Mouse (Mus musculus) thymus, postnatal 36 days (tissue): ENCODE measurements around the gene Slc43a3.

Source experiments
- DNase-seq, 2 experiments: peaks; one replicate each; pipeline ENCODE4 v3.0.0; 2022; ENCODE audit warnings: mixed read lengths in 2 of 2

Slc43a3 gene

DNA sequence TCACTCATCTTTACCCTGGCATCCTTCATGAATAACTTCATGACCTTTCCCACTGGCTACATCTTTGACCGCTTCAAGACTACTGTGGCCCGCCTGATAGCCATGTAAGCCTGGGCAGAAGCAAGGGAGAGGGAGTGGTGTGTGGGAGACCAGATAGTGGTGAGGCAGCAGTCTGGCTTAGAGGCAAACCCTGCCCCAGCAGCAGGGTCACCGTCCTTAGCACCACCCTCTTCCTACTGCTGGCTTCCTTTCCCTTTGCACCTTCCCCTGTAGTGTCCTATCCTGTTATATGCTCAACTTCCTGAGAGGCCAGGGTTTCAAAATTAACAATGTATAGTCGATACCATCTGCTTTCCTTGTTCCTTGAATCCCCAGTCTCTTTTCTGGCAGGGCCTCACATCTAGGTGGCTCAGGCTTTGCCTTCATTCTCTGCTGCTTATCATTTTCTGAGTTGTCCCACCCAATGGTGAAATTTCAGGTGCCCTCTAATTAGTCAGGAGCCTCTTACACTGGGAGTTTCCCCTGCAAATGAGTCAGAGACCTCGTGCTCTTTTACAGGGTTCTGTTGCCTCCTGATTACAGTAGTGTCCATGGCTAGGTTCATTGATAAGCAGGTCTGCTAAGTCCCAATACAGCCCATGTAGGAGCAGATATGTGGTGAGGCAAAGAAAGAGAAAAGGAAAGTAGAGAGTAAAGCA lies 2.0 kb downstream of the Slc43a3 start:
- DNase-seq, result peak; percentile 8 to 11

DNA sequence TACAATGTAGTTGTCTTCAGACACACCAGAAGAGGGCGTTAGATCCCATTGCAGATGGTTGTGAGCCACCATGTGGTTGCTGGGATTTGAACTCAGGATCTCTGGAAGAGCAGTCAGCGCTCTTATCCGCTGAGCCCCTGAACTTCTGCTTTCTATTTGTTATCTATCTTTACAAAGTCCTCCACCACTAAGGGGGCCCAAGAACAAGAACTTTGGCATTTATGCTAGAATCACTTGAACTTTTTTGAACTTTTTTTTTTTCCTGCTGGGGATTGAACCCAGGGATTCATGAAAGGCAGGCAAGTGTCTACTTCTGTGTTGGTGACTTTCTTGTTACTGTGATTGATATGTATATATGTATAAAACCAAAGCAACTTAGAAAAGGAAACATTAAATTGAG lies 2.9 kb downstream of the Slc43a3 start:
- DNase-seq, result no peak

DNA sequence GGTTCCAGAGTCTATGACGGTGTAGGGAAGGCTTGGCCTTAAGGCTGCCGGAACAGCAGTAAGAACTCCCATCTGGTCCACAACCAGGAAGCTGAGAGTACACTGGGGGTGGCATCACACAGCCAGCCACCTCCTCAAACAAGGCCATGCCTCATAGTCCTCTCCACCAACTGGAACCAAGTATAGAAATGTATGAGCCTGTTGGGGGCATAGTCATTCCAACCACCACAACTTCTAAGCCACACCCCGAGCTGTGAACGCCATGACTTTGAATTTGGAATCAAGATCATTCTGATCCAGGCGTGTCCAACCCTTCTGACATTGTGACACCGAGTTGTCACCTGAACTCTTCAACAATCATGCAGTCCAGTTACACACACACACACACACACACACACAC lies 3.3 kb downstream of the Slc43a3 start:
- no peak for DNase-seq

DNA sequence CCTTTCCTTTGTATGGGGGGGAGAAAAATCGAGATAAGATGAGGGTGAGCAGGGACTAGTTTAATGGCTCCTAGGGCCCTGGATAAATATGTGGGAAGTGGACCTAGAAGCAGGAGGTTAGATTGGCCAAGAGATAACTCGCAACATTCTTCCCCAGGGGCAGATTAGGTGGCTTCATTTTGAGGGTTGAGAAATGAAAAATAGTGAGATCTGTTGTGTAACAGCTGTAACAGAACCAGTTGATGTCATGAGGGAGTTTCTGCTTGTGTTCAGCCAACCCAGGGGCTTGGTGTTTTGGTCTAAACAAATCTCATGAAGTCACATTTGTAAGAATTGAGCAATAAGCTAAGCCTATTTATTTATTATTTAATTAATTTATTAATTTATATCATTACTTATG lies 5.0 kb downstream of the Slc43a3 start:
- DNase-seq, result no peak

DNA sequence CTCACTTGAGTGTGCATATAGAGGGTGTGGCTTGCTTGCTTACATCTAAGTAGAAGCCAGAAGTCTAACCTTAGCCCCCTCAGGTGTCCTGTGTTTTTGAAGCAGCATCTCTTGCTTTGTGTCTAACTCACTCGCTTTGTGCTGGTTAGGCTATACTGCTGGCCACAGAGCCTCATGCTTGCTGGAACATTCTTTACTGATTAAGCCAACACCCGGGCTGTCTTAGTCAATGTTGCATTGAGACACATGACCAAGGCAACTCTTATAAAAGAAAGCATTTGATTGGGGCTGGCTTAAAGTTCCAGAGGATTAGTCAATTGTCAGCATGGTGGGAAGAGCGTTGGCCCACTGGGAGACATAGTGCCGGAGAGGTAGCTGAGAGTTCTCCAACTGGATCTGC lies 5.4 kb downstream of the Slc43a3 start:
- DNase-seq, result no peak

DNA sequence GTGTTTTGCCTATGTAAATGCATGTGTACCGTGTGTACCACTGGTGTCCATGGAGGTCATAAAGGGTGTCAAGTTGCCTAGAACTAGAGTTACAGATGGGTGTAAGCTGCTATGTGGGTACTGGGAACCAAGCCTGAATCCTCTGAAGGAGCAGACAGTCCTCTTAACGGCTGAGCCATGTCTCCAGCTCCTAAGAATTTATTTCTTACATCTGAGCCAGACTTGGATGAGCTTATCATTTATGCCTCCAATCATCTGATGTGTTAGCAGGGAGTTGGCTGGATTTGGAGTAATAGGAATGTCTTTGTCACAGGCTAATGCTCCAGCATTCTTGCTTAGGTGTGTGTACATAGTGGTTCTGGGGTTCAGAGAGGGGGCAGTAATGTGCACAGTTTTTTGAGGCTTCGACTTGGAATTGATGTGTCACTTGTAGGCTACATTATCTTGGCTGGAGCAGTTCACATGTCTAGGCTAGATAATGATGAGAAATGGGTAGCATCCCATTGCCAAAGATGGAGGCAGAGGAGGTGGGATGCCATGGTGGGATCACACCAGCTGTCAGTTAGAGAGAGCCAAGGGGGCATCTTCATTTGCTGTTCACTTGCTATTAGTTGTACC lies 10.9 kb downstream of the Slc43a3 start:
- DNase-seq, result no peak

DNA sequence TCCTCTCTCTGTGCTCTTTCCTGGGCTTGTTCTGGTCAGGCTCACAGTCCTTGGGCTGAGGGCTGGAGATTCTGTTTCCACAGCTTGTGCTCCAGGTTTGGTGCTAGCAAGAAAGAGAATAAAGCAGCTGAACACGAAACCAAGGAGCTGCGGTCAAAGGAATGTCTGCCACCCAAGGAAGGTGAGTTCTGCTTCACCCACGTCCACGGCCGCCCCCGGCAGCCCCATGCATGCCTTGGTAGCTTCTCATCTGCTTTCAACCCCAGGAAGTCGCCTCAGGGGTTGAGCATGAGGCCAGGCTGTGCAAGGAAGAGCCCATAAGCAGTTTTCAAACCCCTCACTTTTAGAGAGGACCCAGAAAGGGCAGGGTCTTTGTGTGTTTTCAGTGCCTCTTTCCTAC lies 11.9 kb downstream of the Slc43a3 start:
- no peak for DNase-seq

DNA sequence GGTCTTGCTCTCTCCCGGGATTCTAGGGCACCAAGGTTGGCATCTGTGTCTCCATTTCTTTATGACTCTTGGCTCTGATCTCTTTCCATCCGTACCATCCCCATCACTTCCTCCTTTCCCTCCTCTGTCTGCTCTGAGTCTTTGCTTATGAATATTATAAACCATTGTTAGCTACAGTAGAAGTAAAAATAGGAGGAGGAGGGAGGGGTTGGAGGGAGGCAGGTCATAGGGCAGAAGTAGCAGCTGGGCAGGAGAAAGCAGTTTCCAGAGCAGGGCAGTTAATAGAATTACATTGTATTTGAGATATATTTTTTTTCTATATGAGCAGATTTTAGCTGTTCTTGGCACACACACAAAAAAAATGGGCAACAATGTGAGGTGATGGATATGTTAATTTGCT lies 12.3 kb downstream of the Slc43a3 start:
- DNase-seq, result no peak

DNA sequence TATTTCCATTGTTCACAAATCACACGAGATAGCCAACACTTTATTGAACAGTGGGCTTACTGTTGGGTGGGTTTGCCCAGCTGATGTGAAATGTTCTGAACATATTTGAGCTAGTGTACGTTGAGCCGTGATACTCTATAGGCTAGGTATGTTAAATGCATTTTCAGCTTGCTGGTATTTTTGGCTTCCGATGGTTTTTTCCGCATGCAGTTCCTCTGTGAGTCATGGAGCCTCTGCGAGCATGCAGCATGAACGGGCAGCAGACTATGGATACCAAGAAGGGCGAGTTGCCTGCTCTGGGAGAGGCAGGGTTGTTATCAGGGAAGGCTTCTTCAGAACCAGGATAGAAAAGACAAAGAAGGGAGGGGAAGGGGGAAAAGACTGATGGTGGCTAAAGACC lies 14.6 kb downstream of the Slc43a3 start:
- DNase-seq, result no peak

DNA sequence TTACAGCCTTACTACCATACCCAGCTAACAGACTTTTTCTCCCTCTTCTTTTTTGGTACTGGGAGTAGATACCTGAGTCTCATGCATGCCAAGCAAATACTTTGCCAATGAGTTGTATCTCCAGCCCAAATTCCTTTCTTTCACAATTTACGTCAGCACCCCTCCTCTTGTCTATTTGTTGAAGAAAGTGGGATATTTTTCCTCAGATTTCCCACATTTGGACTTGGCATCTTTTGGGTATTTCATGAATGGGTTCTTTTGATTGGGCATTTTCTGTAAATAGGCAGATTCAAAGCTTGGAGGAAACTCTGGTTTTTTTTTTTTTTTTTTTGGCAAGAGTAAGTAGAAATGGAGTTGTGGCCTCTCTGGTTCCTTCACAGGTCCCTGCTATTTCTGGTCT lies 15.9 kb downstream of the Slc43a3 start:
- DNase-seq, result no peak

DNA sequence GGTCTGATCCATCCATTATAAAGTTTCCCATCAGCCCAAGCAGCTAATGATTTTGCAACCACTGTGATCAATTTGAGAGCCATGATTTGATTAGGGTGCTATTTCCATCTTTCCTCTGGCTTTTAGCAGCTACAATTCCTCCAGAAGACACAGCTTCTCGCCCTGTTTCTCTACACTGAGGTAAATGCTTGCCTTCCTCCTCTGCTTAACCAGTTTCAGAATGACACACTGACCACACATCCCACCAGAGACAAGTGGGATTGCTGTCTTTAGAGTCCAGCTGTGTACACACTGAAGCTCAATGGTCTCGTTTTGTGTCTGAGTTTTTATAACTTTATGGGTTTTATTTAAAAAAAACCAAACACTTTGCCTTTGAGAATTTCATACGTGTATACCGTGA lies 16.3 kb downstream of the Slc43a3 start:
- DNase-seq, result no peak

DNA sequence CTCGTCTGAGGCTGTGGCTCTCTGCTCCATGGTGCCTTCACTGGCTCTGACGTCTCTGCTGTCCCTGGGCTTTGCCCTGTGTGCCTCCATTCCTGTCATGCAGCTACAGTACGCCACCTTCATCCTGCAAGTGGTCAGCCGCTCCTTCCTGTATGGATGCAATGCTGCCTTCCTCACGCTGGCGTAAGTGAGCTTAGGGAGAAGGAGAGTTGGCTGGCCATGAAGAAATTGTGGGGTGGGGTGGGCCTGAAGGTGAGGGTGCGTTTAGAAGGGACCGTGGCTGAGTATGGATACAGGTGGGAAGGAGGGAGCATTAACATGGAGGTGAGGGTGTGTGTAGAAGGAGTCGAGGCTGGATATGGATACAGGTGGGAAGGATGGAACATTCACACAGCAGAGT lies 19.1 kb downstream of the Slc43a3 start:
- DNase-seq, result no peak

DNA sequence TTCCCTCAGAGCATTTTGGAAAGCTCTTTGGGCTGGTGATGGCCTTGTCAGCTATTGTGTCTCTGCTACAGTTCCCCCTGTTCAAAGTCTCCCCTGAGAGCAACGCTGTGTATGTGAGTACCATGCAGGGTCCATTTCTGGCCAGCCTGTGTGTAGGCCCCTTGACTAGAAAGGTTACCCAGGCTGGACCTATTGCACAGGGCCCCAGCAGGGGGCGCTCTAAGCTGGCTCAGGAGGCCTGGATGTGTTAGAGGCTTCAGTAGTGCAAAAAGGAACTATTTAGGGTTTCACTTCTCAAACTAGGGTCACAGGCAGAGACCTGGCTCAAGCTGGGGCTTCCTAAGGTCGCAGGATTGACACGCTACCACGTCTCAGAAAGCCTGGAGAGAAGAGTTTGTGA lies 19.9 kb downstream of the Slc43a3 start:
- peak; percentile 45 to 51 for DNase-seq

DNA sequence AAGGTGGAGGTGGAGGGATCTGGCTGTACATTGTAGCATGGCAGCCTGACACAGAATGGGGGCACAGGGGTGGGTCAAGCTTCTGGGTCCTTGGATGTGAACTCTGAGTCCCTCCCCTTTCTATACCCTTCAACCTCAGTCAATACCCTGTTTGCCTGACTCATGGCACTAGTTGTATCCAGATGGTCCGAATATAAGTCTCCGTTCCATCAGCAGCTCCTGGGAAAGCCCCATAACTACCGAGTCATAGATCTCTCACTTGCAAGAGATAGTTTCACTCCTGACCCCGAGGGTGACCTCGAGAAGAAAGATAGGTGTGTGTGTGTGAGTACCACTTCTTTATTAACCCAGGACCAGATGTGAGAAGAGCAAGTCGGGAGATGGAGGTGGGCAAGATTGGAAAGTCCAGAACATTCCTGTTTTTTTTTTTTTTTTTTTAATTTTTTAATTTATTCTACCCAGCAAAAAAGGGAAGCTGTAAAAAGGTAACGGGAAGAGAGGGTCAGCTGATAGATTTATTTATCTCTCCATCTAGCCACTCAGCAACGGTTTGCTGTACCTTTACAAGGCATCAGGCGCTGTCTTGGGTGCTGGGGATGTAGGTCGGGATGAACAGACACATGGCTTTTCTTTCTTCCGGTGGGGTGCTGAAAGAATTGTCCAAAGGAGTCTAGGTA lies 22.3 kb downstream of the Slc43a3 start:
- DNase-seq, result no peak

DNA sequence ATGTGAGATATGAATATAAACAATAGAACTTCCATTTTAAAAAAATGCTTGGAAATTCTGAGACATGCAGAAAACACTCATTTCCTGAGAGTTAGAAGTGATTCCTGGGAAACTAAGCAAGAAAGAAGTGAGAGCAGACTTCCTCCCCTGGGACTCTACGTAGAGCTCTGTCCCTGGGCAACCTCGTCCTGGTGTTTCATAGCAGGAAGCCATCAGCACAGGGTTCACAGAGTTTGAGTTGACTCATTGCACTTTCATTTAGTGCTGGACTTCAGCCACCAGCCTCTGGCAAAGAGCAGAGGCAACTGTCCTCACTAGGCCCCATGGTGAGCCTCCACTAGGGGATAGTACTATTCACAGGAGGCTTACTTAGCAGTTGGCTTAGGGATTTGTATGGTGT lies 24.9 kb downstream of the Slc43a3 start:
- no peak for DNase-seq

DNA sequence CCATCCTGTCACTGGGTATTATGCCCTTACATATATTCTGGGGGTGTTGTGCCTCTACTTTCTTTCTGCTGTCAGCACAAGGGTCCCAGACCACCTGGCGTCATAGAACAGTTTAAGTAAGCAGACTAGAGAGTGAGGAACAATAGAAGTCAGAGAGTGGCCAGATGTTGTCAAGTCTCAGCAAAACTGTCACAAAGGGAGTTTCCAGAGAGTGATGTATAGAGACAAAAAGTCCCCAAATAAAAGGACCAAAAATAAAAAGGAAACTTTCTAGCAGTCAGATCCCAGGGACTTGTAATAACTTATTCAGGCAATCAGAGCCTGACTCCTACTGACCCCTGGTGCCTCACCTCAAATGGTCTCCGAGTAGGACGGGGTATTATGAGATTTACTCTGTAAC lies 25.5 kb downstream of the Slc43a3 start:
- DNase-seq, result no peak

DNA sequence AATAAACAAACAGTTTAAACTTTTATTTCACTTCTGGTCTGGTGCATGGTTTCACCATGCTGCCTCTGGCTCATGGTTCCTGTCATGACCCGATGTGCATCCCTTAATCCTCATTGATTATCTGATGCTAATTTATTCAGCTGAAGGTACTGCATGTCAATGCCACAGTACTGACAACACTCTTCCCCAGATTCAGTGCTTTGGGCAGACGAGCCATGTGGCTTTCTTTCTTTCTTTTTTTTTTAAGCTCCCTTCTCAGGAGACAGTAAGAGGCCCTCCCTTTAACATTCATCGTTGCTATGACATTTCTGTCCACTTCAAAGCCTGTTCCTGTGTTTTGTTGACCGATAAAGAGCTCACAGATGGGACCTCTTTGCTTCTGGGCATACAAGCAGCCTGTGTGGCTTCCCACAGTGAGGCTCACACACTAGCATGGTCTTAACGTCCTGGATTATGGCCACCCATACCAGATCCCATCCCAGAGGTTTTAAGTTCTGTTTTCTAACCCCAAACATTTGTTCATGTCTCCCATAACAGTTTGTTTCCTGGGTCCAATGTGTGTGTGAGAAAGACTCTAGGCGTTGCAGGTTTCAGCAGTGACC lies 26.6 kb downstream of the Slc43a3 start:
- DNase-seq, result no peak

DNA sequence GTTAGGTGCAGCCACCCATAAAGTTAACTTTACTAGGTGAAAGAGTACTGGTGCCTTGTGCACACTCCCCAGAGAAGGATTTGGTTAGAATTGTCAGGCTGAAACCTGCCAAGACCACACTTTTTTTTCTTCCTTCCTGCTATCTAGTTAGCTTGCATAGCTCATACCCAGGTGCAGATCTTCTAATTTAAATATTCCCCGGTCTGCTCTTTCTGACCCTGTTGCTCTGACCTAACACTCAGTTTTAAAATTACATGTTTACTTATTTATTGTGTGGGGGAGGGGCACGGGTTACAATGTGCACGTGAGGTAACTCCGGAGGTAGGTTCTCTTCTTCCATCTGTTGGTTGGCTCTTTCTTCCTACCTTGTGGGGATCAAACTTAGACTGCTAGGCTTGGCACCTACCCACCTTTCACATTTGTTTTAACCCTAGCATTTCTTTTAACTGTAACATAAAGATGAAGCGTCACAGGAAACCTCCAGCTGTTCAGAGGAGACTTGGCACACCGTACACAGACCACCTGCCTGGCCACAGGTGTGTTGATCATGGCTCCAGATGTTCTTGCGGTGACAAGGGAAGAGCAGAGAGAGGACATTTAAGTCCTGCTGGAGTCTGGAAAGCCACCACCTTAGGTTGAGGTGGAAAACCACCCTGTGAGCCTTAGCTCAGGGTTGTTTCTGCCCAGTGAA lies 27.9 kb downstream of the Slc43a3 start:
- DNase-seq, result peak in 1 of 2 experiments; percentile 24

DNA sequence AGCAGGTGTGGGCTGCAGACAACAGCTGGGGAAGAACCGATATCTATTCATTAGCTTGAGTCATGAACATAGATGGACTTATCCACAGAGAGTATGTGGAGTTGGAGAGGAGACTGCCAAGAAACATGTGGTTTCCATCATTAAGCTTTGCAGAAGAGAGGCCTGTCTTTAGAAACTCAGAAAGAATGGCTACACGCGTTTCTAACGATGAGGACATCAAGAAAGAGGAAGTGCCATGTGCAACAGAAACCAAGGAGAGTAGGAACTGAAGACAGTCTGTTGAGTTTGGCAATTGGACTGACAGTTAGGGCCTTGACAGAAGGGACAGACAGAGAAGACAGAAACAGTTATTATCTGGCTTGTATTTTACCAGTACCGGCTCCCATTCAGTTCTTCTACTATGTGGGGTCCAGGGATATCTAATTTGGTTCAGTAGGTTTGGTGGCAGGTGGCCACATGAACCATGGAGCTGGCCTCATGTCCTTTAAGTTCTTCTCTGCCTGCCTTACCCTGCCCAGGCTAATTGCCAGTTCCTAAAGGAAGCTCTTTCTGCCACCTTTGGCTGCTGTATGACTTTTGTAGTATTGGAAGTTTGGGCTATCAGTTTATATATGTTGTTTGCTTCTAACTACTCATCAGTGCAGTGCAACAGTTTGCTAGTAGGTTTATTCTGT lies 31.1 kb downstream of the Slc43a3 start:
- no peak for DNase-seq

DNA sequence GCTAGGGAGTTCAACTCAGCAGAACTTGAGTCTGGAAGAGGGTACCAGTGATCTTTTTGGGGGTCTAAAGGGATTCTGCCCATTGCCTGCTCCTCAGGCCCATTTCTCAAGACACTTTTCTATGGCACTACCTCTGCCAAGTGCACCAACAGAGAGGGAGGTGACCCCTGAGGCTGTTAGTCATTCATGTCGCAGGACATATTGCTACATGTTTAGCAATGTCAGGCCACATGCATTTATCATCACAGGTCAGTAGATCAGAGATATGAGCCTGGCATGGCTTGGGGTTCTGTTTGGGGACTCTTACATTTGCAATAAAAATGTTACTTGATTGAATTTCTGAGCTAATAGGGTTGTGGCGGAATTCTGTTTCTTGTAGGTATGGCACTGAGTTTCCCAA lies 39.2 kb downstream of the Slc43a3 start:
- no peak for DNase-seq

DNA sequence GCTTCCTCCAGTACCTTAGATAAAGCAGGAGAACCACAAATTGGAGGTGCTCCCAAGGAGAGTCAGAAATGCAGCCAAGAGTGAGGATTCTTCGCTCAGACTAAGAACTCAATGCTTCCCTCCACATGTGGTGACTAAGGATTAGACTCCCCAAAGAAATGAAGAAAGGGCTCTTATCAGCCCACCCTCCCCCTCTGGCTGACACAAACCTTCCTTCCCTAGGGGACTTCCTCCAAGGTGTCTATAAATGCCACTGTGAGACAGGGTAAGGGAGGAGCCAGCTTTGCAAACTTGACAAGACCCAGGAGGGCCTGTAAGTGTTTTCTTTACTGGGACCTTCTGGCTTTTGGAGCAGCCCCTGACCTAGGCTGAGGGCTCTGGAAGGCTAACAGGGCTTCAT lies 43.8 kb downstream of the Slc43a3 start, which contains the start of gene Prg2:
Gene Prg2 (plus strand): TSS at position 274 of the 400 bp plus-strand sequence.
- DNase-seq, result no peak

DNA sequence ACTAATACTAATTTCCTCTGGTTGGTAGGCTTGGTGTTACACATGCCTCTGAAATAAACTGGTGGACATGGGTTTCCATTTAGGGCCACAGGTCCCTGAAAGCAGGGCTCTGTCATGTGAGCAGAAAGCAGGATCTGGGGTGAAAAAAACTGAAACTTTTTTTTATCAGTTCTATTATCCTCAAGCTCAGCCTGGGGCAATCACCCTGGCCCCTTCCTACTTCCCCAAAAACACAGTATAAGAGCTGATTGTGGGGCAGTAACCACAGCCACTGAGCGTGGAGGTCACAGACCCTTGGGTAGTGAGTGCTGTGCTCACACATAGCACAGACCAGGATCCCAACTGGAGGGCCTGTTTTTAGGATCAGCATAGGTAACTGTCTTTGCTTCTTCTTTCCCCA lies 51.6 kb downstream of the Slc43a3 start, which contains the start of gene Prg3:
Gene Prg3 (plus strand): TSS at position 286 of the 400 bp plus-strand sequence.
- no peak for DNase-seq

DNA sequence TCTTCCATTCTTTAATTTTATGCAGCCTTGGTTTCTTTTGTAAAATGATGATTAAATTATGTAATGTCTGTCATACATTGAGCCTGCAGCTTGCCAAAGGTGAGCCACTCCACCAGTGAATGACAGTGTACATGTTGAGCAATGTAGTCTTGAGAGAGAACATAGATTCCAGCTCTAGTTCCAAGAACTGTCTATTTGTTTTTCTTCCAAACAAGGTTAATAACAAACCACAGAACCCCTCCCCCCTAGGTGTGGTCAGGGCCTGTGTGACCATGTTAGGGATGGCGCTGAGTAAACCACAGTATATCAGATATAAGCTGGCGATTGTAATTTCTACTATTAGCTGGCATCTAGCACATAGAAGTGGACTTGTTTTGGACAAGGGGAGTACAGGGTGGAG lies 60.0 kb downstream of the Slc43a3 start:
- no peak for DNase-seq
